Mouse (Mus musculus): ENCODE data around the gene Pde8b. TPM values are rescaled to one million over a fixed set of nuclear protein-coding genes. Genes with fewer than 3 reads are reported as not detected.

Pde8b gene
- polyA plus RNA-seq, 1 experiment from 2014 or later, result 7.3 TPM

DNA sequence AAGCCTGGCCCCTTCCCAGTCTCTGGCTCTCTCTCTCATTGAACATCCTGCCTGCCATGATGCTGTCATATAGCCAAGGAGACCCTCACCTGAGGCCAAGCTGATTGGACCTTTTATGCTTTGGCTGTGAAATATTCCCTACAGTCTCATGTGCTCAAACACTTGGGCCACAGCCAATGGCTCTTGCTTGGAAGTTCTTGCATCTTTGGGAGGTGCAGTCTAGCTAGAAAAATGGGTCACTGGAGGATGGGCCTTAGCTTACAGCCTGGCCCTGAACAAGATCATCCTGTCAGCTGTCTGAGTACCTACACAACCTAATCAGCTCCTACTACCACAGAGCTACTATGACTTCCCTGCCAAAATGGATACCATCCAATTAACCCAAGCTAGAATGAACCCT is 105.4 kb downstream of the Pde8b start:
- no peaks in the 10 kb centered on the region for H3K27me3 ChIP-seq (ENCODE audit: control insufficient read depth, insufficient read depth, low read length)
- no peak overlapping the region for H3K4me3 ChIP-seq (replicated peaks; ENCODE audit: low read depth, low read length)
- no peaks in the 10 kb centered on the region for H3K9me3 ChIP-seq (ENCODE audit: control insufficient read depth, low read length)
- DNase-seq, result no peak
- H3K4me2 ChIP-seq (ENCODE audit: low read length), result no peak overlapping the region
- H3K9ac ChIP-seq (replicated peaks; ENCODE audit: low read length), result no peak overlapping the region
- ATAC-seq (ENCODE audit: low FRiP score, low TSS enrichment), result no peak
- H3K36me3 ChIP-seq (ENCODE audit: control insufficient read depth, insufficient read depth, low read length), result no peaks in the 10 kb centered on the region
- no peak overlapping the region for H3K27ac ChIP-seq (replicated peaks; ENCODE audit: low read depth, low read length)
- H3K4me1 ChIP-seq (ENCODE audit: control insufficient read depth, insufficient read depth, low read length), result no peaks in the 10 kb centered on the region

- WGBS, result 93% methylated on average over 4 of the region's 4 CpGs
- Histone ChIP-seq H3K4me1 (ENCODE audit: control insufficient read depth, insufficient read depth, low read length) (no peaks in the 10 kb centered on the region), H3K9me3 (ENCODE audit: control insufficient read depth, low read length) (no peaks in the 10 kb centered on the region), H3K36me3 (ENCODE audit: control insufficient read depth, insufficient read depth, low read length) (no peaks in the 10 kb centered on the region), H3K27ac (replicated peaks; ENCODE audit: low read depth, low read length) (no peak overlapping the region), H3K27me3 (ENCODE audit: control insufficient read depth, insufficient read depth, low read length) (no peaks in the 10 kb centered on the region), H3K4me2 (ENCODE audit: low read length) (no peak overlapping the region), H3K4me3 (replicated peaks; ENCODE audit: low read depth, low read length) (no peak overlapping the region), H3K9ac (replicated peaks; ENCODE audit: low read length) (no peak overlapping the region)
- DNase-seq, result no peak
- no peak for ATAC-seq (ENCODE audit: low FRiP score, low TSS enrichment)
Measured at GRCm38 (mm10) chr13:95140460-95141079, 109.6 kb downstream of the Pde8b start.

DNA sequence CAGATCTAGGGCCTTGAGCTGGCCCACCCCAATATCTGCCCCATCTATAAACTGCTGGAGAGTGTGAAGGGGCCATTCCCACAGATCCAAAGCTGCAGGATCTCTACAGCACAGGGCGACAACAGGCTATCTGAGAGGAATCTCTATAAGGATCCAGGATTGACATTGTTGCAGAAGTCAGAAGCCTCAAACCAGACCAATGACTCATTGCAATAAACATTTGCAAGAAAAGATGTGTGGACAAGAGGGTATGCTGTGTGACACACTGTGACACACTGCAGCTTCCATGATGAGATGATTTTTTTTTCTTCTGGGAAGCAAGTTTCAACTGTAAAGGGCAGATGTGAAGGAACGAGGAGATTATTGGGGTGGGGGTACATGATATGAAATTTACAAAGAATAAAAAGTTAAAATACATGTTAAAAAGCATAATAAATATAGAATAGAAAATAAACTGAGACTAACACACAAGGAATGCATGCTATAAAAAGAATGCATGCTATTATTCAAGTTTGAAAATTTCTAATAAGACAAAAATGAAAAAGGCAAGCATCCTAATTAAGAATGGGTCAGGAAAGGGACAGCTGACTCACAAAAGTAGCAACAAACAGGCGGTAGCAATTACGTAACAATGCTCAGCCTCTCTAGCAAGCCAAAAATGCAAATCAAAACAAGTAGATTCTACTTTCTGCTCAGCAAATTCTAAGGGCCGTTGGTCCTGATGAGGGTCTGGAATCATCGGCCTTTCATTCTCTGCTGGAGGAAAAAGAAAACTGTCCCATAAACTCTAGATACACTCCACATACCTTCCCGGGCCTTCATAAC is 114.6 kb downstream of the Pde8b start:
- 90% methylated on average over 7 of the region's 7 CpGs for WGBS
- Histone ChIP-seq H3K27me3 (ENCODE audit: control insufficient read depth, insufficient read depth, low read length) (no peaks in the 10 kb centered on the region), H3K9ac (replicated peaks; ENCODE audit: low read length) (no peak overlapping the region), H3K36me3 (ENCODE audit: control insufficient read depth, insufficient read depth, low read length) (no peaks in the 10 kb centered on the region), H3K4me2 (ENCODE audit: low read length) (no peak overlapping the region), H3K4me3 (replicated peaks; ENCODE audit: low read depth, low read length) (no peak overlapping the region), H3K9me3 (ENCODE audit: control insufficient read depth, low read length) (no peaks in the 10 kb centered on the region), H3K4me1 (ENCODE audit: control insufficient read depth, insufficient read depth, low read length) (no peaks in the 10 kb centered on the region), H3K27ac (replicated peaks; ENCODE audit: low read depth, low read length) (no peak overlapping the region)
- ATAC-seq (ENCODE audit: low FRiP score, low TSS enrichment) (no peak), DNase-seq (no peak)

DNA sequence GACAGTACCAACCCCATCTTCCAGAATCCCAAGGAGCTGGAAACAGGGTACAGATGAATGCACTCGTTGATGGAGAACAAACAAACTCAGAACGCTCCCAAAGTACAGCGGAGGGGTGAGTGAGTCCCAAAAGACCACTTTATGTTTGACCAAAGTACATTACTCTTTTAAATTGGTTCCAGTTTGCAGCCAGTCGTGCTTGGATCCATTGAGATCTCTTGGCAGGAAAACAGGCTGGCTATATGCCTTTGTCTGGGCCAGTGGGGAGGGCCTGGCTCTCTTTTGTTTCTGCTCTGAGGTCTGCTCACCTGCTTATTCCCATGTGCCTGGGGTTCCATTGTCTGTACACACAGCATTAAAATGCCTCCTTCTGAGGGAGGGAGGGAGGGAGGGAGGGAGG is 118.3 kb downstream of the Pde8b start:
- Histone ChIP-seq H3K9me3 (ENCODE audit: control insufficient read depth, low read length) (no peaks in the 10 kb centered on the region), H3K4me1 (ENCODE audit: control insufficient read depth, insufficient read depth, low read length) (no peaks in the 10 kb centered on the region), H3K4me3 (replicated peaks; ENCODE audit: low read depth, low read length) (no peak overlapping the region), H3K9ac (replicated peaks; ENCODE audit: low read length) (no peak overlapping the region), H3K4me2 (ENCODE audit: low read length) (no peak overlapping the region), H3K27me3 (ENCODE audit: control insufficient read depth, insufficient read depth, low read length) (no peaks in the 10 kb centered on the region), H3K27ac (replicated peaks; ENCODE audit: low read depth, low read length) (no peak overlapping the region), H3K36me3 (ENCODE audit: control insufficient read depth, insufficient read depth, low read length) (no peaks in the 10 kb centered on the region)
- WGBS, result 41% methylated on average over 4 of the region's 4 CpGs
- no peak for DNase-seq
- no peak for ATAC-seq (ENCODE audit: low FRiP score, low TSS enrichment)

DNA sequence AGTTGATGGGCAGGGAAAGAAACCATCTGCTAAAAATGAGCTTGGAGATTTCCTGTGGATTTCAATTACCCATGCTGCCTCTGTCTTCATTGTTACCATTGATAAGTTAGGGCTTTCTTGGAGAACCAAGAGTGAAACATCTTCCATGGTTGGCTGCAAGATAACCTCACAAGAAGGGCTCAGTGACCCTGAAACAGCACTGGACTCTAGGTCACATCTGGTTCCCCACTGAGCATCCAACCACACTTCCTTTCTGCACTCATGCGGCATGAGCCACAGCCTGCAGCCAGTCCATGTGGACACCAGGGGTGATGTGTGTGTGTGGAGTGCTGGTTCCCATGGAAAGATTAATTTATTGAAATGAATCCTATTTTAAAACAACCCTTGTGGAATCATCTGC is 119.1 kb downstream of the Pde8b start:
- no peaks in the 10 kb centered on the region for H3K9me3 ChIP-seq (ENCODE audit: control insufficient read depth, low read length)
- H3K9ac ChIP-seq (replicated peaks; ENCODE audit: low read length), result no peak overlapping the region
- H3K36me3 ChIP-seq (ENCODE audit: control insufficient read depth, insufficient read depth, low read length), result no peaks in the 10 kb centered on the region
- 29% methylated on average over 1 of the region's 1 CpGs for WGBS
- ATAC-seq (ENCODE audit: low FRiP score, low TSS enrichment) (no peak), DNase-seq (no peak)
- H3K27me3 ChIP-seq (ENCODE audit: control insufficient read depth, insufficient read depth, low read length), result no peaks in the 10 kb centered on the region
- H3K4me3 ChIP-seq (replicated peaks; ENCODE audit: low read depth, low read length), result no peak overlapping the region
- no peaks in the 10 kb centered on the region for H3K4me1 ChIP-seq (ENCODE audit: control insufficient read depth, insufficient read depth, low read length)
- no peak overlapping the region for H3K27ac ChIP-seq (replicated peaks; ENCODE audit: low read depth, low read length)
- H3K4me2 ChIP-seq (ENCODE audit: low read length), result no peak overlapping the region

GRCm38 (mm10) chr13:95127288-95127687 is 122.8 kb downstream of the Pde8b start:
- Histone ChIP-seq H3K27ac (replicated peaks; ENCODE audit: low read depth, low read length) (no peak overlapping the region), H3K4me2 (ENCODE audit: low read length) (no peak overlapping the region), H3K4me3 (replicated peaks; ENCODE audit: low read depth, low read length) (no peak overlapping the region), H3K9ac (replicated peaks; ENCODE audit: low read length) (no peak overlapping the region), H3K9me3 (ENCODE audit: control insufficient read depth, low read length) (no peaks in the 10 kb centered on the region), H3K36me3 (ENCODE audit: control insufficient read depth, insufficient read depth, low read length) (no peaks in the 10 kb centered on the region), H3K27me3 (ENCODE audit: control insufficient read depth, insufficient read depth, low read length) (no peaks in the 10 kb centered on the region), H3K4me1 (ENCODE audit: control insufficient read depth, insufficient read depth, low read length) (no peaks in the 10 kb centered on the region)
- WGBS, result 88% methylated on average over 10 of the region's 10 CpGs
- ATAC-seq (ENCODE audit: low FRiP score, low TSS enrichment) (no peak), DNase-seq (no peak)

- H3K27me3 ChIP-seq (ENCODE audit: control insufficient read depth, insufficient read depth, low read length), result no peaks in the 10 kb centered on the region
- DNase-seq (no peak), ATAC-seq (ENCODE audit: low FRiP score, low TSS enrichment) (no peak)
- no peaks in the 10 kb centered on the region for H3K36me3 ChIP-seq (ENCODE audit: control insufficient read depth, insufficient read depth, low read length)
- no peaks in the 10 kb centered on the region for H3K4me1 ChIP-seq (ENCODE audit: control insufficient read depth, insufficient read depth, low read length)
- no peak overlapping the region for H3K4me2 ChIP-seq (ENCODE audit: low read length)
- 93% methylated on average over 10 of the region's 10 CpGs for WGBS
- H3K9ac ChIP-seq (replicated peaks; ENCODE audit: low read length), result no peak overlapping the region
- H3K27ac ChIP-seq (replicated peaks; ENCODE audit: low read depth, low read length), result no peak overlapping the region
- no peak overlapping the region for H3K4me3 ChIP-seq (replicated peaks; ENCODE audit: low read depth, low read length)
- H3K9me3 ChIP-seq (ENCODE audit: control insufficient read depth, low read length), result no peaks in the 10 kb centered on the region
Measured at GRCm38 (mm10) chr13:95126801-95127200, 123.3 kb downstream of the Pde8b start.

- no peak for ATAC-seq (ENCODE audit: low FRiP score, low TSS enrichment)
- no peak overlapping the region for H3K27ac ChIP-seq (replicated peaks; ENCODE audit: low read depth, low read length)
- no peaks in the 10 kb centered on the region for H3K27me3 ChIP-seq (ENCODE audit: control insufficient read depth, insufficient read depth, low read length)
- WGBS, result 91% methylated on average over 4 of the region's 4 CpGs
- no peak overlapping the region for H3K4me2 ChIP-seq (ENCODE audit: low read length)
- H3K4me3 ChIP-seq (replicated peaks; ENCODE audit: low read depth, low read length), result no peak overlapping the region
- no peaks in the 10 kb centered on the region for H3K36me3 ChIP-seq (ENCODE audit: control insufficient read depth, insufficient read depth, low read length)
- no peak overlapping the region for H3K9ac ChIP-seq (replicated peaks; ENCODE audit: low read length)
- no peaks in the 10 kb centered on the region for H3K4me1 ChIP-seq (ENCODE audit: control insufficient read depth, insufficient read depth, low read length)
- no peaks in the 10 kb centered on the region for H3K9me3 ChIP-seq (ENCODE audit: control insufficient read depth, low read length)
- no peak for DNase-seq
Measured at GRCm38 (mm10) chr13:95125546-95126215, 124.5 kb downstream of the Pde8b start.

Data from midbrain, embryonic 14.5 days (tissue).